Mouse (Mus musculus) liver, embryonic 14.5 days (tissue): ENCODE results near the gene Proser3. TPM values are rescaled to one million over a fixed set of nuclear protein-coding genes. Genes with fewer than 3 reads are reported as not detected.

Experiments
- ATAC-seq: fragments of 200-750 bp; cut with Nextera tagmentation; 2 replicates; pipeline ENCODE4 v1.8.0; 2017; ENCODE audit warnings: moderate number of reproducible peaks, mild to moderate bottlenecking, moderate library complexity; ENCODE audit not compliant: insufficient read depth
- DNase-seq, 3 experiments: peaks; one replicate each; pipeline ENCODE4 v3.0.0-alpha.2; 2012 to 2013; ENCODE audit warnings: low read depth in 3 of 3, low spot score in 3 of 3
- H3K27ac ChIP-seq: fragments of 300-500 bp; sonication (generic); 2 replicates; pipeline ENCODE4 v1.5.1; 2014; ENCODE audit warnings: moderate library complexity, mild to moderate bottlenecking, control low read depth, inconsistent platforms
- H3K27me3 ChIP-seq: fragments of 300-500 bp; sonication (generic); 2 replicates; pipeline ENCODE4 v1.6.1; 2014; ENCODE audit warnings: mild to moderate bottlenecking, low read length, moderate library complexity; ENCODE audit not compliant: control insufficient read depth, insufficient read depth
- H3K36me3 ChIP-seq: fragments of 300-500 bp; sonication (generic); replicated peaks from 2 replicates; pipeline ENCODE4 v1.6.1; 2014; ENCODE audit warnings: low read depth; ENCODE audit not compliant: control insufficient read depth, insufficient read depth
- H3K4me1 ChIP-seq, 2 experiments: fragments of 200-500 bp in 1 of 2; fragments of 300-500 bp in 1 of 2; sonication (generic) in 1 of 2; replicated peaks; 2 replicates each; pipeline ENCODE4 v1.6.1; 2012 to 2014; ENCODE audit warnings: antibody characterized with exemption in 1 of 2, inconsistent platforms in 1 of 2, low read length in 1 of 2; ENCODE audit not compliant: control insufficient read depth in 2 of 2, insufficient read depth in 2 of 2
- H3K4me2 ChIP-seq: fragments of 300-500 bp; sonication (generic); 2 replicates; pipeline ENCODE4 v1.6.1; 2014; ENCODE audit warnings: low read depth, mild to moderate bottlenecking, control low read depth, moderate library complexity
- H3K4me3 ChIP-seq, 2 experiments: fragments of 200-500 bp in 1 of 2; fragments of 300-500 bp in 1 of 2; sonication (generic) in 1 of 2; 2 replicates each; pipeline ENCODE4 v1.5.1; 2012 to 2014; ENCODE audit warnings: low read depth in 2 of 2, low read length in 2 of 2, mild to moderate bottlenecking in 2 of 2, control low read depth in 1 of 2, inconsistent platforms in 1 of 2, moderate library complexity in 1 of 2; ENCODE audit not compliant: insufficient read depth in 1 of 2
- H3K9ac ChIP-seq: fragments of 300-500 bp; sonication (generic); replicated peaks from 2 replicates; pipeline ENCODE4 v1.6.1; 2014; ENCODE audit warnings: mild to moderate bottlenecking, control low read depth, moderate library complexity
- H3K9me3 ChIP-seq: fragments of 300-500 bp; sonication (generic); 2 replicates; pipeline ENCODE4 v1.6.1; 2016; ENCODE audit warnings: low read length, mixed read lengths; ENCODE audit not compliant: control insufficient read depth
- CTCF ChIP-seq: IDR thresholded peaks from 2 replicates; pipeline ENCODE4 v1.5.1; 2016; ENCODE audit warnings: antibody characterized with exemption, low read depth, control low read depth
- EP300 ChIP-seq: IDR thresholded peaks from 2 replicates; pipeline ENCODE4 v1.6.1; 2016; ENCODE audit warnings: antibody characterized with exemption, low read depth
- WGBS: fragments of 180-500 bp; shearing (Covaris S2); extraction: QIAGEN DNeasy Blood & Tissue Kit; methylation state at CpG from one replicate; pipeline ENCODE4 v1.1.7; 2014; ENCODE audit not compliant: insufficient replicate concordance; 5-methylcytosine and 5-hydroxymethylcytosine counted together
- polyA plus RNA-seq, 2 experiments: library from polyadenylated mRNA; depleted of rRNA in 1 of 2; stranded (reverse) in 1 of 2; unstranded in 1 of 2; fragments of >200 nt; fragmentation: Nextera tagmentation in 1 of 2; extraction: Ambion mirVana in 1 of 2; gene quantifications; 2 replicates each; pipeline versions ENCODE4 v1.2.1 to v1.2.3; 2012 to 2014

Proser3 gene
- polyA plus RNA-seq, 2 experiments: 1.3 to 6.5 TPM

DNA sequence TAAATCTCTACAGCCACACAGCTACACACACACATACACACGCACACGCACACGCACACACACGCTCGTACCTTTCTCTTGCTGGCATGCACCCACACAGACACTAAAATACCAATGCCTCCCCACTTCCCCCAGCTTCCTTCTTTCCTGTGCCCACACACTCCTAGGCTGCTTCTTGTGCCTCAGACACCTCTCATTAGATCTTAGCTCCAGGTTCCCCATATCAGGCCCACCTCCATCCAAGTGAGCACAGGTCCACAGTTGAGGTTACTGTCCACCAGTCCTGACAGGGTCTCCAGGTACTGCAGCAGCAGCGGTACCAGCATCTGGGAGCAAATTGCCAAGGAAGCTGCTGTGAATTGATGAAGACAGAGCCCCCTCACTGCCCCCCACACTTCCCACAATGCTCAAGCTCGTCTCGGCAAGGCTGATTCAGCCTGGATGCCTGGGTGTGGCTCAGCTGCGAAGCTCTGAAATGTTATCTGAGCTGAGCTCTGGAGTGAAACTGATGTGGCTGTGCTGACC is 20.7 kb downstream of the Proser3 start:
- no peak overlapping the region for H3K4me2 ChIP-seq
- H3K9me3 ChIP-seq: no peaks in the 10 kb centered on the region
- no peak overlapping the region for H3K27ac ChIP-seq
- 71% methylated on average over 9 of the region's 9 CpGs for WGBS
- H3K27me3 ChIP-seq: no peaks in the 10 kb centered on the region
- DNase-seq: no peak
- H3K4me1 ChIP-seq: peaks cover 6 to 11% of the 10 kb centered on the region in 2 experiments
- TF ChIP-seq EP300: no peak
- TF ChIP-seq CTCF: no peak
- H3K36me3 ChIP-seq: peaks cover 7% of the 10 kb centered on the region
- H3K4me3 ChIP-seq: no peak overlapping the region
- no peak overlapping the region for H3K9ac ChIP-seq
- no peak for ATAC-seq

DNA sequence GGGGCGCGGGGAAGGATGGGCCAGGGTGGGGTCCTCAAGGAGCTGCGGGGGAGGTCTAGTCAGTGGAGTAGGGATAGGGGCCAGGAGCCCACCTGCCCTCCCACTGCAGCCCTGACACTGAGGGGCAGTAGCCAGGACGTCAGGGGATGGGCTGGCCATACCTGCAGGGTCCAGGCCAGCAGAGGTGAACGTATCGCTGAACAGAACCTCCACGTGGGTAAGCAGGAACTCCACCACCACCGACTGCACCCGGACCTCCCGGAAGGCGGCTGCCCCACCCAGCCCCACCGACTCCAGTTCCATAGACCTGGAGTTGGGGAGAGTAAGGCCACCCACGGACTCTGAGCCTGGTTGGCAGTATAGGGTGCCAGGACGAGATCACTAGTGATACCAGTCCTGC is 25.1 kb downstream of the Proser3 start:
- WGBS: 74% methylated on average over 14 of the region's 14 CpGs
- Histone ChIP-seq H3K9me3 (no peaks in the 10 kb centered on the region), H3K27me3 (no peaks in the 10 kb centered on the region), H3K36me3 (peaks cover 7% of the 10 kb centered on the region), H3K4me2 (no peak overlapping the region), H3K27ac (no peak overlapping the region), H3K4me3 (no peak overlapping the region), H3K4me1 (no peaks in the 10 kb centered on the region), H3K9ac (no peak overlapping the region)
- DNase-seq (no peak), ATAC-seq (no peak)
- TF ChIP-seq CTCF: no peak
- no peak for TF ChIP-seq EP300

DNA sequence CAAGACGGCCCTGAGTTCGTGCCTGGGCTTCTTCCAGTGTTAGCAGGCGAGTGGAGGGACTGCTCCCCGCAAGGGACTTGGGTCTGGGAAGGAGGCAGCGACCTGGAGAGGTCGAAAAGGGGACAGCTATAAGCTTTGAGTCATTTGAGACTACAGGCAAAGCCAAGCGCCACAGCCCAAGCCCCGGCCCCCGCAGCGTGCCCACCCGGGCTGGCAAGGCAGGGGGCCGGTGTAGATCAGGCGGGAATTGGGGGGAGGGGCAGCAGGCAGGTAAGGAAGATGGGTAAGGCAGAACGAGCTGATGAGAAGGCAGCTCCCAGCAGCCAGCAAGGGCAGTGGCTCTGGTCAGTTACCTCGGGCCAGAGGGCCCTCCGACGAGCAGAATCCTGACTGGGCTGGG is 25.7 kb downstream of the Proser3 start:
- no peak for TF ChIP-seq CTCF
- TF ChIP-seq EP300: no peak
- H3K27ac ChIP-seq: no peak overlapping the region
- DNase-seq (no peak), ATAC-seq (no peak)
- H3K27me3 ChIP-seq: no peaks in the 10 kb centered on the region
- H3K36me3 ChIP-seq: peaks cover 7% of the 10 kb centered on the region
- WGBS: 61% methylated on average over 17 of the region's 17 CpGs
- H3K9me3 ChIP-seq: no peaks in the 10 kb centered on the region
- no peak overlapping the region for H3K4me3 ChIP-seq
- no peak overlapping the region for H3K4me2 ChIP-seq
- no peak overlapping the region for H3K9ac ChIP-seq
- H3K4me1 ChIP-seq: no peaks in the 10 kb centered on the region

DNA sequence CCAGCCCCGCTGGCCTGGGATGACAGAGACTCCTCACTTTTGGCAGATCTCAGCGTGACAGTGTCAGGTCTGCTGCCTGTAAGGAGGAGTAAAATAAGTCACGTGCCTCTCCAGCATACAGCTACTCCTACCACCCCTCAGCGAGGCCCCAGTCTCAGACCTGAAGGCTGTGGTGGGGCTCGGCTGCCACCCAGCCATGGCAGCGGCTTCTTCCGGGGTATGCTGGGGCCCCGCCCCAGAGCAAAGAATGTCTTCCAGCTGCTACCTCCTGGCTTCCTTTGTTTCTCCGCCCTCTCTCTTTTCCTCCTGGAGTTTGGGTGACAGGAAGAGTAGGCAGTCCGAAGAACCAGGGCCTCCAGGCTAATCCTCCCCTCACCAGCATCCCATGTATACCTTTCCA is 26.1 kb downstream of the Proser3 start:
- Histone ChIP-seq H3K4me1 (no peaks in the 10 kb centered on the region), H3K9me3 (no peaks in the 10 kb centered on the region), H3K27ac (no peak overlapping the region), H3K4me2 (no peak overlapping the region), H3K9ac (no peak overlapping the region), H3K27me3 (no peaks in the 10 kb centered on the region), H3K4me3 (no peak overlapping the region), H3K36me3 (peaks cover 7% of the 10 kb centered on the region)
- DNase-seq (no peak), ATAC-seq (no peak)
- WGBS: 52% methylated on average over 10 of the region's 10 CpGs
- no peak for TF ChIP-seq CTCF

DNA sequence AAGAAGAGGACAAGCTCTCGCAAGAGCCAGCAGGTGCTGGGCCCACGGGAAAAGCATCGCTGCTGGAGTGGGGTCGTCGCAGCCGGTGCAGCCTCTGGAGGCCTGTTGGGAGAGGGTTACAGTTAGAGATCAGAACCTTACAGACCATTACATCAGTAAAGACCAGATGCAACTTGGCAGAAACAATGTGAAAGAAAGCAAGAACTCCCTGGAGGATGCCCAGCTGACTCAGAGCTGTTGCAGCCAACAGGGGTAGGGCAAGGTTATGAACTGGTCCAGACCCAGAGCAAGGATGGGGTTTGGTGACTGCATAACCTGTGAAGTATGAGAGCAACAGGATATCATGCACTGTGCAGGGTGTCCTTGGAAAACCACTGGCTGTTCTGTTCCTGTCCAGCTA is 27.6 kb downstream of the Proser3 start:
- H3K27me3 ChIP-seq: no peaks in the 10 kb centered on the region
- H3K9me3 ChIP-seq: no peaks in the 10 kb centered on the region
- no peak overlapping the region for H3K9ac ChIP-seq
- peaks cover 3% of the 10 kb centered on the region; the same call in 1 of the 2 replicates for H3K36me3 ChIP-seq
- no peak for ATAC-seq
- TF ChIP-seq CTCF (no peak), EP300 (no peak)
- H3K4me2 ChIP-seq: no peak overlapping the region
- H3K4me3 ChIP-seq: no peak overlapping the region
- H3K27ac ChIP-seq: no peak overlapping the region
- DNase-seq: no peak
- H3K4me1 ChIP-seq: no peaks in the 10 kb centered on the region
- WGBS: 74% methylated on average over 6 of the region's 6 CpGs
